Mouse (Mus musculus): ENCODE data around the gene Akr1c18. TPM values are rescaled to one million over a fixed set of nuclear protein-coding genes. Genes with fewer than 3 reads are reported as not detected.

The Akr1c18 gene
- 2.5 and 5.1 TPM in 2 replicates for polyA plus RNA-seq (2012; rRNA removed)

DNA sequence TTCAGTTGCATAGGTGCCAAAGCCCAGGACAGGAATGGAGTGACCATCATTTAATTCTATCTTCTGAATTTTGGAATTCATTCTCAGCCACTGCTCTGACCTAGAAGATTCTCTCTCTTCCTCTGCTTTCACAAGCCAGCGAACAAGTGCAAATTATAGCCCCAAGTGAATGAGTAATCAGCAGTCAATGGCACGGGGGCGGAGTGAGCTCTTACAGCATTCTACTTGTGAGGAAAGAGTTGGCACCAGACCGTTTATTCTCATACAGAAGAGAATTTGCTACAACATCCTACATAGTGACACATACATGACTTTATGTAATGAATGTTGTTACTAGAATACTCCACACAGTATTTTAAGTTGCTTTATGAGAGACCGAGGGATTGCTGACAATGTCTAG lies at the start of gene Akr1c18:
Akr1c18 (minus strand) TSS at position 137 of the 400 bp plus-strand sequence.

GRCm38 (mm10) chr13:4190904-4191303 lies 40.5 kb upstream of the Akr1c18 start, which contains the start of gene Akr1c13:
Akr1c13 (plus strand) TSS chr13:4191150.

Other genes starting within 250 kb of the Akr1c18 start
- 20.6 and 21.1 TPM in 2 replicates for gene Net1, start 232.4 kb downstream of the Akr1c18 start, polyA plus RNA-seq (2012; rRNA removed)
- 0.07 TPM in 1 of 2 replicates, not detected in the other for gene Tubal3, start 232.4 kb downstream of the Akr1c18 start, polyA plus RNA-seq (2012; rRNA removed)
- gene Ucn3, start 205.3 kb downstream of the Akr1c18 start, polyA plus RNA-seq (2012; rRNA removed), result not detected in 2 replicates
- gene Akr1c14, start 101.6 kb downstream of the Akr1c18 start, polyA plus RNA-seq (2012; rRNA removed), result 16.7 and 23.6 TPM in 2 replicates
- 31.8 and 35.3 TPM in 2 replicates for gene Akr1c13, start 40.5 kb upstream of the Akr1c18 start, polyA plus RNA-seq (2012; rRNA removed)
- 7.8 and 9.5 TPM in 2 replicates for gene Akr1c19, start 78.0 kb upstream of the Akr1c18 start, polyA plus RNA-seq (2012; rRNA removed)
- gene Akr1c12, start 128.8 kb upstream of the Akr1c18 start, polyA plus RNA-seq (2012; rRNA removed), result 21.8 and 22.7 TPM in 2 replicates

Measured in liver, embryonic 18 days (tissue).